Mouse (Mus musculus) thymus, adult 2 months (tissue): ENCODE results near the gene Scube2.

Experiments used
- CTCF ChIP-seq: fragments of 200-500 bp; IDR thresholded peaks from 2 replicates; pipeline ENCODE4 v1.5.1; 2012; ENCODE audit warnings: mild to moderate bottlenecking, control low read depth, low read length, moderate library complexity, borderline replicate concordance; ENCODE audit not compliant: control insufficient read depth, poor library complexity, insufficient read depth; ENCODE audit errors: extremely low read depth
- POLR2A ChIP-seq: fragments of 200-500 bp; IDR thresholded peaks from 2 replicates; pipeline ENCODE4 v1.6.1; 2012; ENCODE audit warnings: mild to moderate bottlenecking, low read length, control low read depth, moderate library complexity; ENCODE audit not compliant: control insufficient read depth, poor library complexity, insufficient read depth; ENCODE audit errors: extremely low read depth

GRCm38 (mm10) chr7:109817954-109818353, 47.5 kb downstream of the Scube2 start:
- TF ChIP-seq POLR2A, result no peak
- TF ChIP-seq CTCF, result no peak
